Mouse (Mus musculus) lung, postnatal 0 days (tissue): ENCODE results near the gene Farsa.

Experiments used
- CTCF ChIP-seq: IDR thresholded peaks from 2 replicates; pipeline ENCODE4 v1.5.1; 2016; ENCODE audit warnings: antibody characterized with exemption, mild to moderate bottlenecking
- EP300 ChIP-seq: IDR thresholded peaks from 2 replicates; pipeline ENCODE4 v1.6.1; 2016; ENCODE audit warnings: antibody characterized with exemption, mild to moderate bottlenecking, control low read depth

GRCm38 (mm10) chr8:84871376-84872308, 14.9 kb downstream of the Farsa start, which contains the start of gene Syce2:
- TF ChIP-seq EP300 (no peak), CTCF (peak; percentile 56)
